Mouse (Mus musculus) right cerebral cortex, postnatal 25 days (tissue): ENCODE measurements around the gene Spsb2.
"Not testable (repeated sequence)": the region's sequence is repeated elsewhere in the genome, so short reads cannot be mapped to it uniquely, and the experiment has no call there.

ENCODE experiments used
- DNase-seq: peaks from one replicate; pipeline ENCODE4 v3.0.0; 2022

Gene Spsb2

GRCm38 (mm10) chr6:124820891-124821290 is 12.4 kb downstream of the Spsb2 start:
- DNase-seq: no peak

GRCm38 (mm10) chr6:124822049-124822448 is 13.6 kb downstream of the Spsb2 start:
- no peak for DNase-seq

GRCm38 (mm10) chr6:124828101-124828592 is 19.7 kb downstream of the Spsb2 start:
- no peak for DNase-seq

- peak; percentile 99 for DNase-seq
Measured at GRCm38 (mm10) chr6:124828868-124829798, 20.7 kb downstream of the Spsb2 start, which contains the start of the genes Usp5 and Cdca3. TSS of gene Usp5 (minus strand) at chr6:124829484. TSS of gene Cdca3 (plus strand) at chr6:124829547.

- DNase-seq: peak; percentile 90
Measured at GRCm38 (mm10) chr6:124829799-124830700, 21.6 kb downstream of the Spsb2 start.

- DNase-seq: not testable (repeated sequence)
Measured at GRCm38 (mm10) chr6:124831199-124831598, 22.7 kb downstream of the Spsb2 start.

- DNase-seq: no peak
Measured at GRCm38 (mm10) chr6:124831649-124832048, 23.2 kb downstream of the Spsb2 start.

- no peak for DNase-seq
Measured at GRCm38 (mm10) chr6:124834512-124835081, 26.1 kb downstream of the Spsb2 start.

- DNase-seq: no peak
Measured at GRCm38 (mm10) chr6:124835531-124835930, 27.1 kb downstream of the Spsb2 start.

- DNase-seq: no peak
Measured at GRCm38 (mm10) chr6:124836411-124836810, 27.9 kb downstream of the Spsb2 start.

GRCm38 (mm10) chr6:124839805-124840204 is 31.3 kb downstream of the Spsb2 start:
- no peak for DNase-seq

GRCm38 (mm10) chr6:124840241-124841167 is 32.0 kb downstream of the Spsb2 start, which contains the start of gene Gnb3:
TSS of gene Gnb3 (minus strand) at chr6:124840275.
- DNase-seq: no peak

- DNase-seq: peak; percentile 84
Measured at GRCm38 (mm10) chr6:124847305-124847704, 38.8 kb downstream of the Spsb2 start.

GRCm38 (mm10) chr6:124850535-124850934 is 42.1 kb downstream of the Spsb2 start:
- DNase-seq: no peak

- no peak for DNase-seq
Measured at GRCm38 (mm10) chr6:124854647-124855046, 46.2 kb downstream of the Spsb2 start.

- DNase-seq: peak; percentile 49
Measured at GRCm38 (mm10) chr6:124856321-124856720, 47.9 kb downstream of the Spsb2 start.

- DNase-seq: peak; percentile 88
Measured at GRCm38 (mm10) chr6:124856916-124857839, 48.7 kb downstream of the Spsb2 start, which contains the start of gene P3h3. TSS of gene P3h3 (minus strand) at chr6:124857752.

- DNase-seq: peak; percentile 37
Measured at GRCm38 (mm10) chr6:124857840-124858530, 49.5 kb downstream of the Spsb2 start.

- DNase-seq: no peak
Measured at GRCm38 (mm10) chr6:124858561-124859318, 50.3 kb downstream of the Spsb2 start.
